Mouse (Mus musculus): ENCODE measurements at regions not wholly inside any gene's neighbourhood (a gene's known extent, or its start where the extent isn't known, plus 50 kb on each side); places are given as distances from the start of the nearest gene placed in this dataset.
A peak's percentile ranks its signal among the peaks of the same experiment; 100 is the strongest.

DNA sequence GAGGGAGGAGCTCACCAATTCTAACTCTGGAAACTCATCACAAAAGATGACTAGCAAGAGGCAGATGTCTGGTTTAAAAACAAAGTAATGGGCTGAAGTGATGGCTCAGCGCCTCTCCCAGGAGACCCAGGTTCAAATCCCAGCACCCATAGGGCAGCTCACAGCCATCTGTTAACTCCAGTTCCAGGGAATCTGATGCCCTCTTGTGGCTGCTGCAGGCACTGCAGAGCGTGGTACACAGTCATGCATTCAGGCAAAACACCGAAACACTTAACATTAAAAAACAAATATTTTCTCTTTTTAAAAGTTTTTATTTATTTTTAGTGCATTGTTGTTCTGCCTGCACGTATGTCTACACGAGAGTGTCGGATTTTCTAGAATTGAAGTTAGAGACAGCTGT lies 73.7 kb upstream of the Zfp423 start:
- Histone ChIP-seq H3K36me3 (replicated peaks; ENCODE audit: control insufficient read depth, insufficient read depth, low read depth, low read length) (no peaks in the 10 kb centered on the region), H3K9me3 (replicated peaks; ENCODE audit: control insufficient read depth, low read length) (no peaks in the 10 kb centered on the region), H3K27ac (replicated peaks; ENCODE audit: low read depth, low read length) (no peak overlapping the region), H3K27me3 (ENCODE audit: control insufficient read depth, insufficient read depth, low read length) (no peaks in the 10 kb centered on the region), H3K4me1 (ENCODE audit: control insufficient read depth, insufficient read depth, low read length) (no peaks in the 10 kb centered on the region), H3K4me3 (ENCODE audit: low read depth, low read length) (no peak overlapping the region), H3K4me2 (ENCODE audit: low read depth, low read length) (no peak overlapping the region), H3K9ac (replicated peaks; ENCODE audit: low read length) (no peak overlapping the region)
- no peak for ATAC-seq (replicated peaks; ENCODE audit: insufficient number of reproducible peaks, low FRiP score, low TSS enrichment, low read depth)
- WGBS: 75% methylated on average over 6 of the region's 6 CpGs
- DNase-seq (ENCODE audit: low spot score): peak; percentile 44

DNA sequence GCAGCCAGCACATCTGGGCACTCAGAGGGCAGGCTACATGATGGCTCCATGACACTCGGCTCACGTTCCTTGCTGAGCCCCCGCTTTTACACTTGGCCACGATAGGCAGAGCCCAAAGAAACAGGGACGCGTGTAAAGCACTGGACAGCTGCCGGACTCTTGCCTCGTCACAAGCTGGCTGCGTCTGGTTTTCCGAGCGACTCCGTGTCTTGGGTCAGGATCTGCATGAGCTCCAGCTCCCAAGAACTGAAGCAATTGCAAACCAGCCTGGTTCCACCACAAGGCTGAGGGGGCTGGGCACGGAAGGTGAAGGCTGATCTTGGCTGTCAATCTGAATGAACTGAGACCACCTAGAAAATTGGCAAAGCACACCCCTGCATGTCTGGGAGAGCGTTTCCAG lies 65.1 kb upstream of the Zfp423 start:
- Histone ChIP-seq H3K4me2 (ENCODE audit: low read depth, low read length) (no peak overlapping the region), H3K27me3 (ENCODE audit: control insufficient read depth, insufficient read depth, low read length) (no peaks in the 10 kb centered on the region), H3K9ac (replicated peaks; ENCODE audit: low read length) (no peak overlapping the region), H3K4me1 (ENCODE audit: control insufficient read depth, insufficient read depth, low read length) (peaks cover 3% of the 10 kb centered on the region; the same call in 1 of the 2 replicates), H3K36me3 (replicated peaks; ENCODE audit: control insufficient read depth, insufficient read depth, low read depth, low read length) (no peaks in the 10 kb centered on the region), H3K4me3 (ENCODE audit: low read depth, low read length) (no peak overlapping the region), H3K9me3 (replicated peaks; ENCODE audit: control insufficient read depth, low read length) (no peaks in the 10 kb centered on the region), H3K27ac (replicated peaks; ENCODE audit: low read depth, low read length) (no peak overlapping the region)
- ATAC-seq (replicated peaks; ENCODE audit: insufficient number of reproducible peaks, low FRiP score, low TSS enrichment, low read depth) (no peak), DNase-seq (ENCODE audit: low spot score) (no peak)
- 89% methylated on average over 14 of the region's 14 CpGs for WGBS

DNA sequence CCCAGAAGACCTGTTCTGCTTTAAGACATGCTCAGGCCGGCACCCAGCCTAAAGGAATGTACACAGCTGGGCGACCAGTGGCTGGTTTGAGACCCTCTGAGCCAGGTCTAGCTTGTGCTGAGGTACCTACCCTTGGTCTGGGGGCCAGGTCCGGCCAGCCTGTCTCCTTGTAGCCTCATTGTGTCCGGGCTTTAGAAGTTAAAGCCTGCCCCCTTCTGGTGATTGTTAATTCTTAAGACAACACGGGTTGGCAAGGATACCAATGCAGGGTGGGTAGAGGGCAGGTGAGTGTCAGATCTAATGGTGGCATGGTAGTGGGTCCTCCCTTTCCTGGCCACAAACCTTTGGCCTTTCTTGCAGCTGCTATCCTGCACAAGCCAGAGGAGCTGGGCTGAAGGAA lies 64.0 kb upstream of the Zfp423 start:
- Histone ChIP-seq H3K9me3 (replicated peaks; ENCODE audit: control insufficient read depth, low read length) (no peaks in the 10 kb centered on the region), H3K4me3 (ENCODE audit: low read depth, low read length) (no peak overlapping the region), H3K9ac (replicated peaks; ENCODE audit: low read length) (no peak overlapping the region), H3K4me2 (ENCODE audit: low read depth, low read length) (no peak overlapping the region), H3K36me3 (replicated peaks; ENCODE audit: control insufficient read depth, insufficient read depth, low read depth, low read length) (no peaks in the 10 kb centered on the region), H3K27ac (replicated peaks; ENCODE audit: low read depth, low read length) (no peak overlapping the region), H3K4me1 (ENCODE audit: control insufficient read depth, insufficient read depth, low read length) (peaks cover 3% of the 10 kb centered on the region; the same call in 1 of the 2 replicates), H3K27me3 (ENCODE audit: control insufficient read depth, insufficient read depth, low read length) (no peaks in the 10 kb centered on the region)
- WGBS: 14% methylated on average over 5 of the region's 5 CpGs
- DNase-seq (ENCODE audit: low spot score) (peak; percentile 86), ATAC-seq (replicated peaks; ENCODE audit: insufficient number of reproducible peaks, low FRiP score, low TSS enrichment, low read depth) (peak; percentile 58; the same call in 1 of the 2 replicates)

DNA sequence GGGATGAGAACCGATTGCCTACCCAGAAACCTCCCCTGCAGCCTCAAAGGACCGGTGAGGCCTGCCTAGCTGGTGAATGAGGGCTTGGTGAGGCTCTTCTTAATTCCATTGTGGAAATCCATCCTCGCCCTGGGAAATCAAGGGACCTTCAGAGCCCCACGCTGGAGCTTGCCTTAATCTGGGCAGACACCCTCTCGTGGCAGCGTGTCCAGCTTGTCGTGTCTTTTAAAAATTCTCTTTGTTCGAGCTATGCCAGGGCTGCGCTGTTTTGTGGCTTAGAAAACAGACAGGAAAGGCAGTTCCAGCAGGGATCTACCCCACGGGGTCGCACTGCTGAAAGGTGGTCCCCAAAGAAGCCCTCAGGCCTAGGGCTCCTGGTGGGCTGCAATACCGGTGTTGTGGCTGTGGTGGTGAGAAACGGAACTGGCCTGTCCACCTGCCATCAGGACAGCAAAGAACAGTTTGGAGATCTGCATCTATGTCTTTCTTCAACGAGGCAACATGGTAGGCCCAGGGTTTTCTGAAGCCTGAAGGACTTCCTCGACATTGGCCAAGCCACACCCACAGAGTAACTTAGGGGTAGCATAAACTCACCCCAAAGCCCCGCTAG lies 63.5 kb upstream of the Zfp423 start:
- no peak overlapping the region for H3K4me2 ChIP-seq (ENCODE audit: low read depth, low read length)
- H3K9ac ChIP-seq (replicated peaks; ENCODE audit: low read length): no peak overlapping the region; the same call in 1 of the 2 replicates
- H3K4me3 ChIP-seq (ENCODE audit: low read depth, low read length): no peak overlapping the region
- no peak overlapping the region for H3K27ac ChIP-seq (replicated peaks; ENCODE audit: low read depth, low read length)
- no peaks in the 10 kb centered on the region for H3K9me3 ChIP-seq (replicated peaks; ENCODE audit: control insufficient read depth, low read length)
- DNase-seq (ENCODE audit: low spot score) (no peak), ATAC-seq (replicated peaks; ENCODE audit: insufficient number of reproducible peaks, low FRiP score, low TSS enrichment, low read depth) (no peak)
- H3K4me1 ChIP-seq (ENCODE audit: control insufficient read depth, insufficient read depth, low read length): peaks cover 3% of the 10 kb centered on the region; the same call in 1 of the 2 replicates
- H3K36me3 ChIP-seq (replicated peaks; ENCODE audit: control insufficient read depth, insufficient read depth, low read depth, low read length): no peaks in the 10 kb centered on the region
- 68% methylated on average over 16 of the region's 16 CpGs for WGBS
- H3K27me3 ChIP-seq (ENCODE audit: control insufficient read depth, insufficient read depth, low read length): no peaks in the 10 kb centered on the region

DNA sequence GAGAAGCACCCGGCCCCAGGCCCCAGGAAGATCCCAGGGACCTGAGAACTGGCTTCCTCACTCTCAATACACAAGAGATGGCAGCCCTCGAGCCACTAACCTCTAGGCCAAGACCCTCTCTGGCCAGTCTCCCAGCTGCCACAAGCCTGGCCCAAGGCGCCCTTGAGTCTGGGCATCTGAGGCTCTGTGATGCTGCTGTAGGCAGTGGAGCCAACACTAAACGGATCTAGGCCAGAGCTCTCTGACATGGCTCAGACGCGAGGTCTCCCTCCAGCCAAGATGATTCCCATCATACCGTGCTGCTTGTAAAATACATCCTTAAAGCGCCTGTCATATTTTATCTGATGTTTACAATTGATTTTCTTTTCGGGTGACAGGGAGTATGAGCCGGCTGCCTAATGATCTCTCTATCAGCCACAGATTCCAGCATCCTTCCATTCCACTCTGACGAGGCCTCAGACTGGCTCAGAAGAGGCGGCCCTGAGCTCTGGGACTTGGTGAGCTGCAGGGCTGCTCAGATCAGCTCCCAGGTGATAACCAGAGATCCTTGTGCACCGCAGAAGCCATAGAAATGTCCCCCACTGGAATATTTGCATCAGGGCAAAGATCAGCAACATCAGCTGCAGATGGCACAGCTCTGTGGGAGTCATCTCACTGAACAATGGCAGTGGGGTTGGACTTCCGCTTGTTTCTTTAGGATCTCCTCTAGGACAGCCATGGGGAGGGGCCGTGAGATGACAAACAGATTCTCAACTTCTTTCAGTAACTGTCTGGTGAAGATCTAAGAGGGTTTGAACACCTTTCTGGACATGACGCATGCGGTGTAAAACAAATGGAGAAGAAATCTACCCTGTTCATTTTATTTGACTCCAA lies 60.1 kb upstream of the Zfp423 start:
- 80% methylated on average over 17 of the region's 17 CpGs for WGBS
- H3K4me3 ChIP-seq (ENCODE audit: low read depth, low read length): no peak overlapping the region
- no peaks in the 10 kb centered on the region for H3K9me3 ChIP-seq (replicated peaks; ENCODE audit: control insufficient read depth, low read length)
- H3K4me1 ChIP-seq (ENCODE audit: control insufficient read depth, insufficient read depth, low read length): peaks cover 3% of the 10 kb centered on the region; the same call in 1 of the 2 replicates
- H3K36me3 ChIP-seq (replicated peaks; ENCODE audit: control insufficient read depth, insufficient read depth, low read depth, low read length): no peaks in the 10 kb centered on the region
- H3K27ac ChIP-seq (replicated peaks; ENCODE audit: low read depth, low read length): no peak overlapping the region
- ATAC-seq (replicated peaks; ENCODE audit: insufficient number of reproducible peaks, low FRiP score, low TSS enrichment, low read depth): no peak
- H3K27me3 ChIP-seq (ENCODE audit: control insufficient read depth, insufficient read depth, low read length): no peaks in the 10 kb centered on the region
- DNase-seq (ENCODE audit: low spot score): no peak
- H3K9ac ChIP-seq (replicated peaks; ENCODE audit: low read length): no peak overlapping the region
- H3K4me2 ChIP-seq (ENCODE audit: low read depth, low read length): no peak overlapping the region

DNA sequence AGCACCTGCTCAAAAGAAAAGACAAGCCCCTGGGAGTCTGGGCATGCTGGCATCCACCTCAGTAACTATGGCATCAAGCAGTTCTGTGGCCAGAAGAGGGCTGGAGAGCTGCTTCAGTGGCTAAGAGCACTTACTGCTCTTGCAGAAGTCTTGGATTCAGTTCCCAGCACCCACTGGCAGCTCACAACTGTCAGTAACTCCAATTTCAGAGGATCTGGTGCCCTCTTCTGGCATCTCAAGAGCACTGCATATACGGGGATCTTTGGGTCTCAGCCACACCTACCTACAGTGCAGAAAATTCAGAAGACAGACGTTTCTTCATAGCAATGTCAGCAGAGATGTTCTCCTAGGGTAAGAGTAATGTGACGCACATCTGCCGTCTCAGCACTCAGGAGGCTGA lies 59.1 kb upstream of the Zfp423 start:
- no peaks in the 10 kb centered on the region for H3K27me3 ChIP-seq (ENCODE audit: control insufficient read depth, insufficient read depth, low read length)
- WGBS: 91% methylated on average over 4 of the region's 4 CpGs
- H3K4me2 ChIP-seq (ENCODE audit: low read depth, low read length): no peak overlapping the region
- no peak for ATAC-seq (replicated peaks; ENCODE audit: insufficient number of reproducible peaks, low FRiP score, low TSS enrichment, low read depth)
- no peaks in the 10 kb centered on the region for H3K9me3 ChIP-seq (replicated peaks; ENCODE audit: control insufficient read depth, low read length)
- peaks cover 3% of the 10 kb centered on the region; the same call in 1 of the 2 replicates for H3K4me1 ChIP-seq (ENCODE audit: control insufficient read depth, insufficient read depth, low read length)
- no peak overlapping the region for H3K4me3 ChIP-seq (ENCODE audit: low read depth, low read length)
- no peaks in the 10 kb centered on the region for H3K36me3 ChIP-seq (replicated peaks; ENCODE audit: control insufficient read depth, insufficient read depth, low read depth, low read length)
- H3K27ac ChIP-seq (replicated peaks; ENCODE audit: low read depth, low read length): no peak overlapping the region
- no peak overlapping the region for H3K9ac ChIP-seq (replicated peaks; ENCODE audit: low read length)
- no peak for DNase-seq (ENCODE audit: low spot score)

DNA sequence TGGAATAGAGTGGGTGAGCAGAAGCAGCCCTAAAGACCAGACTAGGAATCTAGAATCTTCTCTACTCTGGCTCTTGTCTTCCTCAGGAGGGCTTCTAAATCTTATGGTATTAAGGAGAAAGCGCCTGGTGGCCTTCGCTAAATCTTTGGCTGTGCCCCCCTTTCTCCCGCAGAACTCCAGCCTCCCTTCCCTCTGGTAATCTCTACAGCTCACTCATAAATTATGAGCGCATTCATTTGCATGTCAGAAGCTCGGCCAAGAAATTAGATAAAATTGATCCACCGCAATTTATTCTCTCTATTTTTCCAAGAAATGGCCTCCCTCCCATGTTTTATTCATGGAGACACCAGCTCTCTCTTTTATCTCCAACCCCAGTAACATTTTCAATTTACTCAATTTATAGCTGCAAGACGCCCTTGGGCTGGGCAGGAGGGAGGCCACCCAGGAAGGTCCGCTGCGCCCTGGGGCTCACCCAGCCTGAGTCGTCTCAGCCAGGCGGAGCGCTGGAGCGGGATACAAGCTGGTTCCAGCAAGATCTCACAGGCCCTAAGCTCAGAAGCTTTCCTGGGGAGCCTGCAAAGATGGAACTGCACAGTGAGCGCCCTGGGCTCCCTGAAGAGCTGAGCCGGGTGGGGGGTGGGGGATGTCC lies 52.9 kb upstream of the Zfp423 start:
- no peaks in the 10 kb centered on the region for H3K9me3 ChIP-seq (replicated peaks; ENCODE audit: control insufficient read depth, low read length)
- no peak overlapping the region for H3K9ac ChIP-seq (replicated peaks; ENCODE audit: low read length)
- H3K4me3 ChIP-seq (ENCODE audit: low read depth, low read length): no peak overlapping the region
- H3K4me1 ChIP-seq (ENCODE audit: control insufficient read depth, insufficient read depth, low read length): no peaks in the 10 kb centered on the region
- ATAC-seq (replicated peaks; ENCODE audit: insufficient number of reproducible peaks, low FRiP score, low TSS enrichment, low read depth): no peak
- no peak overlapping the region for H3K27ac ChIP-seq (replicated peaks; ENCODE audit: low read depth, low read length)
- H3K27me3 ChIP-seq (ENCODE audit: control insufficient read depth, insufficient read depth, low read length): no peaks in the 10 kb centered on the region
- no peaks in the 10 kb centered on the region for H3K36me3 ChIP-seq (replicated peaks; ENCODE audit: control insufficient read depth, insufficient read depth, low read depth, low read length)
- 64% methylated on average over 15 of the region's 15 CpGs for WGBS
- no peak overlapping the region for H3K4me2 ChIP-seq (ENCODE audit: low read depth, low read length)
- DNase-seq (ENCODE audit: low spot score): no peak

GRCm38 (mm10) chr8:88010566-88010965 lies 51.2 kb upstream of the Zfp423 start:
- H3K27ac ChIP-seq (replicated peaks; ENCODE audit: low read depth, low read length): no peak overlapping the region
- DNase-seq (ENCODE audit: low spot score) (peak; percentile 58), ATAC-seq (replicated peaks; ENCODE audit: insufficient number of reproducible peaks, low FRiP score, low TSS enrichment, low read depth) (no peak)
- H3K4me2 ChIP-seq (ENCODE audit: low read depth, low read length): no peak overlapping the region
- no peaks in the 10 kb centered on the region for H3K4me1 ChIP-seq (ENCODE audit: control insufficient read depth, insufficient read depth, low read length)
- H3K4me3 ChIP-seq (ENCODE audit: low read depth, low read length): no peak overlapping the region
- WGBS: 26% methylated on average over 3 of the region's 3 CpGs
- H3K9me3 ChIP-seq (replicated peaks; ENCODE audit: control insufficient read depth, low read length): no peaks in the 10 kb centered on the region
- H3K36me3 ChIP-seq (replicated peaks; ENCODE audit: control insufficient read depth, insufficient read depth, low read depth, low read length): no peaks in the 10 kb centered on the region
- no peaks in the 10 kb centered on the region for H3K27me3 ChIP-seq (ENCODE audit: control insufficient read depth, insufficient read depth, low read length)
- no peak overlapping the region for H3K9ac ChIP-seq (replicated peaks; ENCODE audit: low read length)
